Mouse (Mus musculus): ENCODE measurements at regions not wholly inside any gene's neighbourhood (a gene's known extent, or its start where the extent isn't known, plus 50 kb on each side); places are given as distances from the start of the nearest gene placed in this dataset.

DNA sequence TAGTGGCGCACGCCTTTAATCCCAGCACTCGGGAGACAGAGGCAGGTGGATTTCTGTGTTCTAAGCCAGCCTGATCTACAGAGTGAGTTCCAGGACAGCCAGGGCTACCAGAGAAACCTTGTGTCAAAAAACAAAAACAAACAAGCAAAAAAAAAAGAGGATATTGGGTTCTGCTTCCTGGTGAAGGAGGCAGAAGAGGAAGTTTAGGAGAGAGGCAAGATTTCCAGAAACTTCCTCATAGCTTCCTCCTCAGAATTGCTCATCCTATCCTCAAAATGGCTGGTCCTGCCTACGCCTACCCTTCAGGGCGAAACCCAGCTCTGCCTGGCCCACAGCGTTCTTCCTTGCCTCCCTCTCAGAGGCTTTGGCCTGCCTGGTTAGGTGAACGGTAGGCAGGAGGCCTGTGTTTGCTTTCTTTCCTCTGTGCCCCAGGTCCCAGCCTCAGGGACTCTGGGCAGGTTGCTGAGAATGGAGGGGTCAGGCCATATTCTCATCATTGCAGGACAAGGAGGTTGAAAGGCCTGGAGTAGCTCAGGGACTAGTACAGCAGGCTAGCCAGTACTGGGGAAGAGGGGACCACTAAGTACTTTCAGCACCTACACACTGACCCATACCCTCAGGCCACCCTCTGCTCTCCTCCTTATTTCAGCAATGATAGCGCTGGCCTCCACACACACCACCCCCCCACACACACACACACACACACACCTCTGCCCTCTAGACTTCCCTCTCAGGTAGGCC, 79.6 kb downstream of the Zfp36l2 start:
- no peak for DNase-seq (ENCODE audit: low read depth, low spot score)

GRCm38 (mm10) chr17:84107497-84107896, 80.2 kb downstream of the Zfp36l2 start:
- DNase-seq (ENCODE audit: low read depth, low spot score): no peak

DNA sequence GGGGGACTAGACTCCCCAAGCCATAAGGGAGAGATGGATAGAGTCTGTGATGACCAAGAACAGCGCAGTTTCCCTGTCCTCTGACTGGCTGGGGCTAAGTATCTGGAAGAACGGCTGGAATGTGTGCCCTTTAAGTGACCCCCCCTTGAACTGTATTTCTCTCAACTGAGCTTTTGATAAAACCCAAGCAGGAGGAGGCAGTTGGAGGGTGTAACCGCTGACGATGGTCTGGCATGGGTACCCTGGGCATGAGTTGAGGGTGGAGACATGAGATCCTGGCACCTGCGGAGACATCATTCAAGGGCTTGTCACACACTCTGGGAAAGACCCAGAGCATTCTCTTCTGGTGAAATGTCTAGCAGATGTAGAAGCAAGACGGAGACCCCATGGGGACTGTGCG, 83.5 kb downstream of the Zfp36l2 start:
- DNase-seq (ENCODE audit: low read depth, low spot score): no peak

- peak; percentile 71 for DNase-seq (ENCODE audit: low read depth, low spot score)
These were observed 84.4 kb downstream of the Zfp36l2 start for GRCm38 (mm10) chr17:84103344-84103743.

- no peak for DNase-seq (ENCODE audit: low read depth, low spot score)
These were observed 86.1 kb downstream of the Zfp36l2 start for GRCm38 (mm10) chr17:84101652-84102051.

GRCm38 (mm10) chr17:84100523-84100922, 87.2 kb downstream of the Zfp36l2 start:
- no peak for DNase-seq (ENCODE audit: low read depth, low spot score)

DNA sequence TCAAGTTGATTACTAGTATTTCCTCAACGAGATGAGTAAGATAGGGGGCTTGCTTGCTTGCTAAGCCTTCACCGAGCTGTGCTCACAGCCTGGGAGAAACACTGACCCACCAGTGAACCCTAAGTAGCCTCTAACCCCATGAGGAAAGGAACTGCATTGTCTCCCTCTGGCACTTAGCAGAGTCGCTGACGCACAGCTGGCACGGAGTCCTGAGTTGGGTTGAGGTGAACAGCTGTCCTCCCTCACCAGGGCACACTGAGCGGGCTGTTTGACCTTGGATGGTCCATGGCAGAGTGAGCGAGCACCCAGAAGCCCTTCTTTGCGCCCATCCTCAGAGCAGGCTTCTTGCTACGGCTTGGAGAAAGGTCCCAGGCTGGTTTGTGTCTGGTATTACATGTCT, 88.0 kb downstream of the Zfp36l2 start:
- no peak for DNase-seq (ENCODE audit: low read depth, low spot score)

- no peak for DNase-seq (ENCODE audit: low read depth, low spot score)
These were observed 89.8 kb downstream of the Zfp36l2 start for GRCm38 (mm10) chr17:84097871-84098430.

GRCm38 (mm10) chr17:84097286-84097685, 90.5 kb downstream of the Zfp36l2 start:
- DNase-seq (ENCODE audit: low read depth, low spot score): no peak

GRCm38 (mm10) chr17:84096345-84097260, 91.1 kb downstream of the Zfp36l2 start:
- DNase-seq (ENCODE audit: low read depth, low spot score): no peak

- no peak for DNase-seq (ENCODE audit: low read depth, low spot score)
These were observed 91.9 kb downstream of the Zfp36l2 start for GRCm38 (mm10) chr17:84095829-84096228.

DNA sequence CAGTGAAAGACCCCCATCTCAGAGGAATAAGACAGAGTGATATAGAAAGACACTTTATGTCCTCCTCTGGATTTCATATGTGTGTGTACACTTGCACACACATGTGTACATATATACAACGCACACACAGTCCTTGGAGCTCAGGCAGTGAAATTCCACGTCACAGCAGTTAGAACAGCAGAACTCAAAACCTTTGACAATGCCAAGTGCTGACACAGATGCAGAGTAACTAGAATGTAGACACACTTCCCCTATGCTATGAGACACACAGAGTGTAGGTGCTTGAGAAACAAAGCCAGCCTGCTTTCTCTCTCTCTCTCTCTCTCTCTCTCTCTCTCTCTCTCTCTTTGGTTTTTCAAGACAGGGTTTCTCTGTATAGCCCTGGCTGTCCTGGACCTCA, 92.7 kb downstream of the Zfp36l2 start:
- no peak for DNase-seq (ENCODE audit: low read depth, low spot score)

DNA sequence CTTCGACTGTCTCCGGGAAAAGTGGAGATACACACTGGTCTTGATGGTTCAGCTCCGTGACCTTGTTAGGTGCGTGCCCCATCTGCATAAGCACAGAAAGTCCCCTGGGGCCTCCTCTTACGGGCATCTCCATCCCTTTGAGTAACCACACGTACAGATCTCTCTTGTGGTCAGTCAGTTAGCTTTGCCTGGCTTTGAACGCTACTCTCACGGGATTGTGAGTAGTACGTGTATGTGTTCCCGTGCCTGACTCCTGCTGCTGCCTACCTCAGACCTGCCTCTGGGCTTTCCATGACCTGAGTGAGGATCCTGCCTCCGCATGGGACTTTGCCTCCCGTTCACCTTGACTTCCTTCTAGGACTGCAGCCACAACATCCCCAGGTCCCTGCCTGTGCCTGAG, 101.4 kb downstream of the Zfp36l2 start:
- DNase-seq (ENCODE audit: low read depth, low spot score): no peak

DNA sequence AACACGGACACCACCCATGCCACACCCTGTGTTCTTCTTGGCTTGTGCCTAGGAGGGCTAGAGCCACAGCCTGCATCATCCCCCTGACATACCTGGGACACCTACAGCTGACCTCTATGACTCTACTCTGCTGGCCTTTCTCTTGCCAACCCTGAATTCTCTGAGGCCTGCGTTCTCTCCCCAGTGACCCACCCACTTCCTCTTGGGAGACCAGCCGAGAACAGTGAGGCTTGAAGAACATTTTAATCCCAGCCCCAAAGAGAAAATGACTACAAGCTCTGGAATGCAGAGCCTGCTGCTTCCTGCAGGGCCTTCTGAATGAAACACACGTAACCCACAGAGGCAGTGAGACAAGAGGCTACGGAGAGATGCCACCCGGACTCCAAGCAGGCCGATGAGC, 102.0 kb downstream of the Zfp36l2 start:
- DNase-seq (ENCODE audit: low read depth, low spot score): no peak

- DNase-seq (ENCODE audit: low read depth, low spot score): no peak
These were observed 102.5 kb downstream of the Zfp36l2 start for GRCm38 (mm10) chr17:84085232-84085631.

- no peak for DNase-seq (ENCODE audit: low read depth, low spot score)
These were observed 104.2 kb downstream of the Zfp36l2 start for GRCm38 (mm10) chr17:84083307-84084263.

- no peak for DNase-seq (ENCODE audit: low read depth, low spot score)
These were observed 105.2 kb downstream of the Zfp36l2 start for GRCm38 (mm10) chr17:84082571-84082970.

DNA sequence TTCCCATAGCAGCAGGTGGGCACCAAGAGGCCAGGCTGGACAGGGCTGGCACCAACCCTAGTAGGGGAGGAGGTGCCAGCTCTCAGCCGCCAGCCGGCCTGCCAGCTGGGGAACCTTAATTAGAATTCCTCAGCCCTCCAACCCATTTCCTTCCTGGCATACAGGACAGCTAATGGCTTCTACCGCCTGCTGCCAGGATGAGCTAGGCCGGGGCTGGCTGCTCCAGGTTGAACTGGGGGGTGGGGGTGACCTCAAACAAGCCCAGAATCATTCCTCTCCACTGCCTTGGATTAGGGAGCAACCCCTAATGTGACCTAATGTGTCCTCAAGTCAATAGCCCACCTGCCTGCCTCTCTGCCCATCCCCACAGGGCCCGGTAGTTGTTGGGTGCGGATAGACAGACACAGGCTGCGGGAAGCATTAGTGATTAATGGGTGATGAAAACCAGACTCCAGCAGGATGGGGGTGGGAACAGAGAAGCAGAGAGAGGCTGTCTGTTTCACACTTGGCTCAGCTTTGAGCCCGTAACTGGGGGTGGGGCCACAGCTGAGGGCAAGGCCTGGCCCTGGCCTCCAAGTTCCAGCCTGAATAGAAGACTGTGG, 105.9 kb downstream of the Zfp36l2 start:
- DNase-seq (ENCODE audit: low read depth, low spot score): no peak

GRCm38 (mm10) chr17:84075081-84075938, 112.4 kb downstream of the Zfp36l2 start:
- no peak for DNase-seq (ENCODE audit: low read depth, low spot score)

Data from A20 (cell line).